Mouse (Mus musculus) G1E-ER4 (cell line): ENCODE results near the gene Gpc6. TPM values are rescaled to one million over a fixed set of nuclear protein-coding genes. Genes with fewer than 3 reads are reported as not detected.

Source experiments
- GATA1 ChIP-seq: IDR thresholded peaks from one replicate; pipeline ENCODE4 v1.8.0; 2012; ENCODE audit warnings: low read length, inconsistent platforms
- polyA plus RNA-seq: library from polyadenylated mRNA; stranded (reverse); fragments of >175 nt; gene quantifications from 2 replicates; pipeline ENCODE4 v1.2.3, GENCODE M21; 2012

Gene Gpc6
- polyA plus RNA-seq, 1 experiment = not detected

DNA sequence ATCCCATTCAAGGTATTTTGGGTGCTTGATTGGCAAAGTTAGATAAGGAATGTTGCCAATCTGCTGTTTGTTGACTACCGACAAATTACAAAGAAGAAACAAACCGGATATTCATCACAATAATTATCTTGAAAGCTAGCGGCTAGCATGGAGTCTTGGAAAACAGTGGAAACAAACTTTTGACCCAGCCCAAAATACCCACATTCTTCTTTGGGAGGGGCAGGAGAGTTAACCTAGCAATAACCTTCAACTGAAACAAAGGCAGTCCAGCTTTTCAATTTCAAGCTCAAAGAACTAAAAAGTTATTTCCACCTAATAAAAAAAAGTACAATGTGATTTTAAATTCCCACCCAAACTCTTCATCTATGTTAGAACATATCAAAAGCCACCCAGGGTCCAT is 927.2 kb downstream of the Gpc6 start:
- no peak for TF ChIP-seq GATA1

DNA sequence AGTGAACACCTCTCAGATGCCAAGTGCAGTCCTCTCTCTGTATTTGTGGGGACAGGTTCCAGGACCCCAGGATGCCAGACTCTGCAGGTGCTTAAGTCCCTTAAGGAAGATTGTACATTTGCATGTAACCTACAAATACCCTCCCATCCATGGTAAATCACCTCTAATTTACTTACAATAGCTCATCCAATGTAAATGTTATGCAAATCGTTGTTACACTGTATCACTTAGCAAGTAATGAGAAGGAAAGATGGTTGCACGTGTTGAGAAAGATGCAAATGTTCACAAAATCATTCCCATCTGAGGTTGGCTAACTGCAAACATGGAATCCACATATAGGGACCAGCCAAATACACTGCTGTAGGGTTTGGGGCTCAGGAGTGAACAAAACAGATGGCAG is 927.7 kb downstream of the Gpc6 start:
- TF ChIP-seq GATA1 = no peak

DNA sequence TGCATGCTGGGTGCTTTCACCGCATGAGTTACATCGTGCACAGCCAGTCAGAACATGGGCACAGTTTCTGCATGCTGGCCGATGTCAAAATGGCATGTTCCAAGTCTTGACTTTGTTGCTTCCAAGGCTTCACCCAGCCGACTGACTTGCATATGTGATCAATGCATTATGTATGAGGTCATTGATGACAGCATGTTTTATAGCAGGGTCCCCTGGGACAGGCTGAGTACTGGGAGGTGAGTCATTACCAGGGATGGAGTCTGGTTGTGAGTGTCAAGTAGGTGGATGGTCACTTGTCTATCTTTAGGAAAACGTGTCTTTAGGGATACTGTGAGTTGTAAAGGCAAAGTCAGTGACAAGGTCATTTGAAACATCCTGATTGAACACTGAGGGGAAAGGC is 929.4 kb downstream of the Gpc6 start:
- no peak for TF ChIP-seq GATA1

DNA sequence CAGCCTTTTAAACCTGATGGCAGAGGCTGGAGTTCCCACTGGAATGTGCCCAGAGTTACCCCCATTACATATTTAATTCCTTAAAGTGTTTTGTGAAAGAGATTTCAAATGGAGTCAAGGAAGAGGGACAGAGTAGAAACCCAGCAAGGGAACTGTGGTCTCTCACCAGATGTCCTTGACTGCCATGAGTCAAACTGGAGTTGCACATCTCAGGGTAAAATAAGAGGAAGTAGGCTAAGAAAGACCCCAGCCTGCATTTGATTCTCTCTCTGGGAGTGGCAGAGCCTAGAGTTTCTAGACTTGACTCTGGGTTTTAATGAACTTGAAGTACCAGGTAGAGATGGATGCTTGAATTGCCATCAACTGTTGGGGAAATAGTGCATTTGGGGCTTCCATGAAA is 946.2 kb downstream of the Gpc6 start:
- TF ChIP-seq GATA1 = no peak

DNA sequence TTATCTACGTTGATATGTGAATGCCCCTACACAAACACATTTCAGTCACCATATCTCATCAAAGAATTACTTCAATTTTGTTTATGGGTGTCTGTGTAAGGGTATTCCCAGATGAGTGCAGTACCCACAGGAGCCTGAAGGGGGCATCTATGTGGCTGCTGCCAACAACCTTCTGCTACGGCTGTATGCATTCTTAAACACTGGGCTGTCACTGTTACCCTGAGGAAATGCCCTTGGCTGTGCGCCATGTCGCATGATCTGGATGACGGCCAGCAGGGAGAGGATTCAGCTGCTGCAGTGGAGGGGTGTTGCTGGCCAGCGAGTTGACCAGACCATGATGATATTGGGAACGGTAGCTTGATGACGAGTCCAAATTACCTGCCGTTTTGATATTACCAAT is 954.2 kb downstream of the Gpc6 start:
- TF ChIP-seq GATA1 = no peak

DNA sequence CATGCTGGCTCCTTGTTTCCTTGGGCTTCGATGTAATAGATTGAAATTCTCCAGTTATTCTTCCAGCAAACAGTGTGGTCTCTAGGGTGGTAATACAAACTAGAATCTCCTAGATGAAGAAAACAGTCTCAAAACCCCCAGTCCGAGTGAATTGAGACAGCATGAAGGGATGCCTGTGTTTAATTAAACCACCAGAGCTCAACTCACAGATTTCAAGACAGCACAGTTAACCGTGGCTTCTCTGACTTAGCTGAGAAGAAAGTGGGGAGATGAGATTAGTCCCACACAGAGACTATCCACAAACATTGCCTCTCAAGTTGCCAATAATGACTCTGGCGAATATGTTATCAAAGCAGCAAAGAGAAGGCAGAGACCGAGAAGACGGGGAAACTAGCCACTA is 956.0 kb downstream of the Gpc6 start:
- TF ChIP-seq GATA1 = no peak

DNA sequence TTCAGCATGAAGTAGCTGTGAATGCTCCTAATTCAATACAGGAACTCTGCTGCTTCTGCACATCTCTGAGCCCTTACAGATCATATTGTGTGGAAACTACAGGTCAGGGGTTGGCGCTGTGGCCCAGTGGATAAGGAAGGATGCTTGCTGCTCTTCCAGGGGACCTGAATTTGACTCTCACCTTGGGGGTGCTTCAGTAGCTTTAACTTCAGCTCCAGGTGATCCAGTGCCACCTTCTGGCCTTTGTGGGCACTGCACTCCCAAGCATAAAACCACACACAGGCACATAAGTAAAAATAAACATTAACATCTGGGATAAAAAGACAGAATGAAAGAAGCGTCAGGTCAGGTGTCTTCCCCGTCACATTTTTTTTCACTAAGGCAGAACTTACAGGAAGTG is 957.1 kb downstream of the Gpc6 start:
- TF ChIP-seq GATA1 = no peak

DNA sequence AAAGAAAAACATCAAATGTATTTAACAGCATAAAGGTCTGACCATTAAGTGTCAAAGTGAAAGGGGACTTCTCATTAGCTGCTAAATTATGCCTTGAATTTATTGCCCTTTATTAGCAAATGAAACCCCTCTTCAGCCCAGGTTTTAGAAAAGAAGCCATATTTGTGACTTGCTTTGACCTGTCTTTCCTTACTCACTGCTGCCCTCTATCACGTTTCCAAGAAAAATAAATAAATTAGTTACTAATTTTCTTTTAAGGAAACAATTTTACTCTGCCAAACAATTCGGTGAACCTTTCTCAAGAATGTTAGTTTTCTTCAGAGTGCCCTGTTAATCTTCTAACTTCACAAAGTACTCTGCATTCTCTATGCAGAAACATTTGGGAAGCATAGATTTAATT is 964.5 kb downstream of the Gpc6 start:
- no peak for TF ChIP-seq GATA1

DNA sequence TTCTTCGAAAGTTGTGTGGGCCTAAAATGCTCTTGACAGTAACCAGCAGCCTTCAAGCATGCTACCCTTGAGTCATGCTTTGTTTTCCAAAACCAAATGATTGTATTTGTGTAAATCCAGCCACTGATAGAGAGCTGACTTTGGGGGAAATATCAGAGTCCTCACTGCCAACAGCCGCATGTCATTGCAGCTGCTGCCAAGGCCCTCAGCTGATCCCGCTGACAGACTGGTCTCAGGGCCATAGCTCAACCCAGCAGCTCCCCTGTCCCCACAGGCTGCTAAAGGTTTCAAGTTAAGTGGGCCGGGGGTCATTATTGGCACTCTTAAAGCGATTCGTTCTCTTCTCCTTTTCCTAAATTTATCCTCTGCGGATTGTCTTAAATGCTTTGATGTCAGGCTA is 966.3 kb downstream of the Gpc6 start:
- TF ChIP-seq GATA1 = no peak

DNA sequence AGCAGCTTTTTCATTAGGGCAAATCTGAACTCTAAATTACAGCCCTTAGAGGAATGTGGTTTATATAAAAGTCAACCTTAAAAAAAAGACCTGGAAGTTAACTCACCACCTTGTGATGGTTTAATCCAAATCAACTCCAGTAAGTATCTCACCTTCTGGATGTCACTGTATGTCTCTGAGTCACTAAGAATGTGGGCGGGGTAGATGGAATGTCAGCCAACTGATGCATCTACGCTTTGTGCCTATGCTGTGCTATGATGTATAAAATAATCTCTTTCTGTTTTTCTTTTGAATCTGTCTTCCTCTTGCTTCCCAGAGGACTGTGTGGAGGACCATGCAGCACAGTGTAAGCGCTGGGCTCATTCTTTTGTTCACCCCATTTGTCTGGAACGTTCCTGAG is 966.9 kb downstream of the Gpc6 start:
- TF ChIP-seq GATA1 = no peak

DNA sequence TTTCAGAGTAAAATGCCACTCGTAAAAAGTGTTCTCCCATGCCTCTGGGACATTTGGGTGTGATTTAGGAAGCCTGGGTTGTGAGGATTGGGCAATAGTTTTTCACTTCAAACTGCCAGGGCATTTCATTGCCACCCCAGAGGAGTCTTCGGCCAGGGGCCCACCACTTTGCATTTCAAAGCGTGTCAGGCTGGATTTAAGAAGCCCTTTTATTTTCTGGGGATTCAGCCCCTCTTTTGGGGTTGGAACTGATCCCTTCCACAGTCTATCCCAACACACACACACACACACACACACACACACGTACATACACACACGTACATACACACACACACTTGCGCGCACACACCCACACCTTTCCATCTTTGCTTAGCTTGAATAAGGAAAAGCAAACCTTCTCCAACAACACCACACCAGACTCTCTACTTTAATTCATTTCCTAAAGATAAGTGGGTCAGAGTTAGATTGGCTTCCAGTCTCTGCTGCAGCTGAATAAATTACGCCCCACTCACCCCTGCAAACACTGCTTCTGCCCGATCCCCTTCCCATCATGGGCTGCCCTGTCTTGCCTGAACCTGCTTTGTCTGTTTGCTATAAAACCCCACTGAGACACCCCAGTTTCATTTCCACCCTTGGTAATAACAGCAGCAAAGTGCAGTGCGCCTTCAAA is 969.9 kb downstream of the Gpc6 start:
- TF ChIP-seq GATA1 = no peak

DNA sequence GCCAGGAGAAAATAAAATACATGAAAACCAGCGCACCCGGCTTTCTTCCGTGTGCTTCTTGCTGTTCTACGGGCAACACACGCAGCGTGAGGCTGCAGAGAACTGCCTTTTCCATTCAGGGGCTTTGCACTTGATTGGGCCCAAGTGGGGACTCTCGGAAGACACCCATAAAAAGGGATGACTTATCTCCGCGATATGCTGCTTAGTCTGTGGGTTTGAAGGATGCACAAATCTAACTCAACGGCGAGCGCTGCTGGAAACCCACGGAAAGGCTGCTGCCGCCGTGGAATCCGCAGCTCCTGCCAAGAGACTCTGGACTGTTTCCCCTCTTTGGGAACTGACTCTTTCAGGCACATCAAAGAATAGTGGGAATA is 970.4 kb downstream of the Gpc6 start:
- no peak for TF ChIP-seq GATA1

DNA sequence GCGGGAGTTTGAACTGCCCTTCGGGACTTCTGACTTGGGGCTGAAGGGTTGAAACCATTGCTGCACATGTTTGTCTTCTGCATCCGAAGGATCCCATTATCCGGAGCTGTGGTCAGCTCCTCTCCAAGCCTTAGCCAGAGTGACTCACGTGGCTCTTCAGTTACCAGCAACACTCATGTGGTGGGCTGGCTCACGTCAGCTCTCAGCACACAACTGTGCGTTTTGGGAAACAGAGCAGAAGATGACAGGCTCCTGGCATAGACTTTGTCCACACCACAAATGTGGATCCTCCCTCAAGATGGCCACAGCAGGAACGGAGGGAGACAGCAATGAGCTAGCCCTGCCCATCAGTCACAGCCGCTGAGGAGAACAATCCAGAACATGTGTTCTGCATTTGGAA is 979.2 kb downstream of the Gpc6 start:
- no peak for TF ChIP-seq GATA1

DNA sequence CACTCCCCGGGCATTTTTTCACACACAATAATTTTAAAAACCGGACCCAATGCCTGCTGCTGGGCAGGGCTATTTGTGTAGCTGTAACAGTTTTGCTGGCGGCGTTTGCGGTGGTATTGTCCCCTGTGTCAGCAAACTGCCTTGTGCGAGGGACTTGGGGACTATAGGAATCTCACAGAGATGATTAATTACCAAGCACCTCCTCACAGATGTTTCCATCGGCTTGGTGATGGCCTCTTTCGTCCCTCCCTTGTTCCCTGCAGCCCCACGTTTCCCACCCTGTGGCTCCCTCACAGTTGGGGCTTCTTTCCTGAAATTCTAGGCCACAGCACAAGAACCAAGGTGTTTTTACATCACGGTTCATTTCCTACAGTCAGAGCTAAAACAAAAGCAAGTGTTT is 980.6 kb downstream of the Gpc6 start:
- TF ChIP-seq GATA1 = no peak

DNA sequence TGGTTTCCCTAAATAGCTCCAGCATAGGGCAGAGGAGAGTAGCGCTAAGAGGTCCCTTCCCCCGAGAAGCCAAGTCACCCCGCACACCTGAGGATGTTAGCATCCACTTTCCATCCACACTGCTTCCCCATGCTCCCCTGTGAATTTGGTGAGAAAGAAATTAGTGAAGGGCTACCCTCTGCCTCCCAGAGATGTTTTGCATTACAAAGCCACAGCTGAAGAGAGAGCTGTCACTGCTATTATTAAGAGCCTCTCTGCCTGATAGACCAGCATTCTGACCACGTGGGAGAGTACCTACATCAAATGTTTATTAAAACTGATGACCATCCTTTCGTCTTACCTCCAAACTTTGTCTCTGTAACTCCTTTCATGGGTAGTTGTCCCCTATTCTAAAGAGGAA is 981.2 kb downstream of the Gpc6 start:
- no peak for TF ChIP-seq GATA1

DNA sequence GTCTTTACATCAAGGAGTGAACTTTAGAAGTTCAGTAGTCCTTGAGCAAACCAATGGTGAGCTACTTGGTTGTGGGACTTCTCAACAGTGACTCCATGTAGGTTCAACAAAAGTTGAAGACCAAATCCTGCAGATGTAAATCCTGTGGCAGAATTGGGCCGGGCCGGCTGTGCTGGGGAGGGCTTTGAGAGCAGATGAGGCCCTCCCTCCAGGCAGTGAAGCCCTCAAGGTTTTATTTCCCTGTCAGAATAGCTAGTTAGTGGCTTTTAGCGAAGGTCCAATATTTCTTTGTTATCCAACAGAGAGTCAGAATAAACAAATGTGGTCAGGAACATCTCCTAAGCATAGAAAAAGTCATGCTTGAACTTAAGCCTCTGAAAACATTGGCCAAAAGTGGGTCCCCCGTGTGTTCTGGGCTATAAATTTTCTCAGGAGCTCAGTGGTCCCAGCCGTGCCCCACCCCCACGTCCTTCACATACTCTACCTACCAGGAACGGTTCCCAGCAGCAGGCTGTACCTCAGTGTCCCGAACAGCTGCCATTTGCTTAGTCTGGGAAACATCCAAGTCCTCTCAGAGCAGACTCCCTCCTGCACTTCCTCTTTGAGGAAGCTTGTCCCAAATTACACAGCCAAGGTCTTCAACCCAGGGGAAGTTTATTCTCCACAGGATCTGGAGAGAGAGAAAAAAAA is 983.3 kb downstream of the Gpc6 start:
- TF ChIP-seq GATA1 = no peak

DNA sequence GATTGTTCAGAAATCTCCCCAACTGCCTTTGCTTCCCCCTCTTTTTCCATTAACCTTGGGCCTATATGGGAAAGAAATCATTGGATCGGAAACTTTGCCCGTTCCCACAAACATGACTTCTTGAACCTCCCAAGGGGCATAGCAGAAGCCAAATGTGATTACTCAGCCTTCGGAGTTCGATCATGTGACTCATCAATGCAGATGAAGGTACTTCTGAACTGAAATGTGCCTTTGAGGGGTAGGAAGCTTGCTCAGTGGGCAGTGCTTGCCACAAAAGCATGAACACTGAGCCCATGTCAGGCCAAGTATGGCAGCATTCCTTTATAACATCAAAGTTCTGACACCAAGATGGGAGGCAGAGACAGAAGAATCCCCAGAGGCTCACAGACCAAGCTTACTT is 983.9 kb downstream of the Gpc6 start:
- TF ChIP-seq GATA1 = no peak
